Mouse (Mus musculus): Measurements from ENCODE around the gene Zbtb8os. TPM values are rescaled to one million over a fixed set of nuclear protein-coding genes. Genes with fewer than 3 reads are reported as not detected.

The Zbtb8os gene
- total RNA-seq, 2 experiments from 2014 or later, result 21.9 to 22.1 TPM

Other genes with a start within 250 kb of the Zbtb8os start
- gene Tmem54, start 230.1 kb upstream of the Zbtb8os start, total RNA-seq (2021), result not detected
- gene Hpca, start 213.7 kb upstream of the Zbtb8os start, total RNA-seq (2021), result under 1 TPM in 1 of 2 experiments, not detected in 1; 0.47 TPM
- 100 to 1,000 TPM; 162 to 167 TPM for gene Fndc5, start 198.7 kb upstream of the Zbtb8os start, total RNA-seq (2021)
- gene S100pbp, start 146.0 kb upstream of the Zbtb8os start, total RNA-seq (2021), result 10 to 100 TPM; 18.0 to 21.7 TPM
- 10 to 100 TPM; 38.8 to 39.2 TPM for gene Yars, start 145.9 kb upstream of the Zbtb8os start, total RNA-seq (2021)
- 1 to 10 TPM; 4.9 to 5.9 TPM for gene C77080, start 74.3 kb upstream of the Zbtb8os start, total RNA-seq (2021)
- gene Sync, start 48.1 kb upstream of the Zbtb8os start, total RNA-seq (2021), result 10 to 100 TPM; 13.4 TPM
- 100 to 1,000 TPM; 134 to 137 TPM for gene Rbbp4, start 325 bp upstream of the Zbtb8os start, total RNA-seq (2021)
- gene Zbtb8a, start 42.4 kb downstream of the Zbtb8os start, total RNA-seq (2021), result 1 to 10 TPM; 5.9 to 7.1 TPM
- under 1 TPM; 0.29 to 0.52 TPM for gene Zbtb8b, start 105.2 kb downstream of the Zbtb8os start, total RNA-seq (2021)
- gene Bsdc1, start 125.9 kb downstream of the Zbtb8os start, total RNA-seq (2021), result 10 to 100 TPM; 35.9 to 38.2 TPM
- gene Tssk3, start 155.3 kb downstream of the Zbtb8os start, total RNA-seq (2021), result not detected
- gene Fam229a, start 155.5 kb downstream of the Zbtb8os start, total RNA-seq (2021), result not detected
- 10 to 100 TPM; 42.3 to 63.4 TPM for gene Marcksl1, start 177.9 kb downstream of the Zbtb8os start, total RNA-seq (2021)
- gene Hdac1, start 207.0 kb downstream of the Zbtb8os start, total RNA-seq (2021), result 10 to 100 TPM; 35.1 to 38.1 TPM
- 1 to 10 TPM; 2.1 to 3.9 TPM for gene Lck, start 237.9 kb downstream of the Zbtb8os start, total RNA-seq (2021)
- 1 to 10 TPM; 1.7 to 1.9 TPM for gene Fam167b, start 242.9 kb downstream of the Zbtb8os start, total RNA-seq (2021)